Mouse (Mus musculus): Measurements from ENCODE around the gene Dbx1. TPM values are rescaled to one million over a fixed set of nuclear protein-coding genes. Genes with fewer than 3 reads are reported as not detected.

Dbx1 gene
- polyA plus RNA-seq, 1 experiment from 2014 or later, result 1.0 TPM

DNA sequence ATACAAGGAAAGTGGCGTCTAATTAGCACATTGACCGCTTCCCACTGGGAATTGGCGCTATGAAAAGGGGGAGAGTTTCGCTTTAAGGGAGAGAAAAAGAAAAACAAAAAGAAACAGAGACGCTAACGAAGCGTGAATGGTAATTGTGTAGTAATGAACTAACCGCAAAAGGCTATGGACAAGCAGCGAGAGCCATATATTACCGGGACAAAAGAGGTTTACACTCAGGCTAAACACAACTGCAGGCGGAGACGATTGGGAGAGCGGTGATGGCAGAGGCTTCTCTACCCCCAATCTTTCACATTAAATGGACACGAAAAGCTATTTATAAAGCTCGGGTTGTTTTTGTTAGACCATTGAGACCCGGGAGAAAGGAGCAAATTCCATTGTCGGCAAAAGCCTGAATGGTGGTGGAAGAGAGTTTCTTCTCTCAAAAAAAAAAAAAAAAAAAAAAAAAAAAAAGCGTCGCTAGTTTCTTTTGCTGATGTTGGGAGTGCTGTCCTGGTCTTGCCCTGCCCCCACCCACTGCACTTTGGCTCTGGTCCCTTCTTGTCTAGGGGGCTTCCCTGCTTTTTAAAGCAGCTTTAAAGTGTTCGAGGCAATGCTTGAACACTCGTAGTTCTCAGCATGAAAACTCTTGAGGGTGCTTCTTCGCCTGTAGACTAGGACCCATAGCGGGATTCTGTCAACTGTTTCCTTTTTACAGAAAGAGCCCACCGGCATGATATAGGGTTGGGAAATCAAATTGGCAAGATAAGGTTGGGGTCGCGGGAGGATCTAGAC is 2.2 kb downstream of the Dbx1 start:
- ATAC-seq, result no peak
- peaks cover 6% of the 10 kb centered on the region; the same call in 1 of the 2 replicates for H3K4me1 ChIP-seq (ENCODE audit: control insufficient read depth, insufficient read depth, low read depth, low read length)
- peak overlapping the region; percentile 43 for H3K4me2 ChIP-seq (ENCODE audit: low read length)
- under 1% methylated on average over 26 of the region's 26 CpGs for WGBS
- no peaks in the 10 kb centered on the region for H3K9me3 ChIP-seq (ENCODE audit: control insufficient read depth, low read length)
- H3K27me3 ChIP-seq (replicated peaks; ENCODE audit: control insufficient read depth, insufficient read depth, low read length), result peaks cover 68% of the 10 kb centered on the region
- H3K4me3 ChIP-seq (ENCODE audit: low read length), result peak overlapping the region; percentile 14
- no peak overlapping the region for H3K27ac ChIP-seq (ENCODE audit: low read depth, low read length)
- H3K36me3 ChIP-seq (ENCODE audit: control insufficient read depth, insufficient read depth, low read length), result no peaks in the 10 kb centered on the region
- no peak overlapping the region for H3K9ac ChIP-seq (ENCODE audit: low read depth, low read length)

DNA sequence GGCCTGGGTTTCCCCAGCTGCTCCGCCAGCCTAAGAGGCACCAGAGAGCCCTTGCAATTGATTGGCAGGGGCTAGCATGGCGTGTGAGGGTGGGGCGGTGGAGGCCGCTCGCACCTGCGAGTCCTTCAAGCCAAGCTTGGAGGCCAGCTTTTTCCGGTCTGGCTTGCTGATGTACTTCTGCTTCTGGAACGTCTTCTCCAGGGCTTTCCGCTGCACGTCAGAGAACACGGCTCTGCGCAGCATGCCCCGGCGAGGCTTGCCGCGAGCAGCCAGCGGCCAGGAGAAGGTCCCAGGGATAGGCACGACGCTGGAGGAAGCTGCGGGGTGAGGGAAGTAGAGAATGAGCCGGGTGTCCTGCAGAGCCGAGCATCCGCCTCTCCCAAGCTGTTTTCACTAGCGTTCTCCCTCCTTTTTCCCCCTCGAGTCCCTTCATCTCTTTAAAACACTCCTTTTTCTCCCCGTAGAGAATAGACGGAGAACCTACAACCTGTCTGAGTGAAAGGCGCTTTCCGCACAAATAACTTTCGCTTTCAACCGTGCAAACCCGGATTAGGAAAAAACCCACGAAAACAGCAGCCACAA is 3.2 kb downstream of the Dbx1 start:
- ATAC-seq, result 0 out of 2 replicates have a peak, but pooled peaks have one; percentile 14
- H3K4me1 ChIP-seq (ENCODE audit: control insufficient read depth, insufficient read depth, low read depth, low read length), result peaks cover 6% of the 10 kb centered on the region; the same call in 1 of the 2 replicates
- peaks cover 69% of the 10 kb centered on the region for H3K27me3 ChIP-seq (replicated peaks; ENCODE audit: control insufficient read depth, insufficient read depth, low read length)
- H3K4me3 ChIP-seq (ENCODE audit: low read length), result peak overlapping the region; percentile 6
- H3K9me3 ChIP-seq (ENCODE audit: control insufficient read depth, low read length), result no peaks in the 10 kb centered on the region
- no peak overlapping the region for H3K9ac ChIP-seq (ENCODE audit: low read depth, low read length)
- no peak overlapping the region for H3K27ac ChIP-seq (ENCODE audit: low read depth, low read length)
- H3K4me2 ChIP-seq (ENCODE audit: low read length), result peak overlapping the region; percentile 43
- WGBS, result under 1% methylated on average over 33 of the region's 33 CpGs
- H3K36me3 ChIP-seq (ENCODE audit: control insufficient read depth, insufficient read depth, low read length), result no peaks in the 10 kb centered on the region

DNA sequence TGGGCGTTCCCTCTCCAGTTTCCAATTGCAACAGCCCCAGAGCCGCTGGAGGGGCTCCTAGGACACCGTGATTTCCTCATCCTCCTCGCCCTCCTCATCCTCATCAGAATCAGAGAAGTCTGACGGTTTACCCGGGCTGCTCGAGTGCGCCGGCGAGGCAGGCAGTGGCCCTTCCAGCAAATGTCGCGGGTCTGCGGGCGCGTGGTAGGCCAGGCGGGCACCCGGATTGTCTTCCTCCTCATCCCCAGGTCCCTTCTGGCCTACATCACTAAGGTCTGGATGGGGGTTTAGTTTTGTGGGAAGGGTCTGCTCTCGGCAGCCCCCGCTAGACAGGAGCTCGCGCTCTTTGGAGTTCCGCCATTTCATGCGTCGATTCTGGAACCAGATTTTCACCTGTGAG is 4.3 kb downstream of the Dbx1 start:
- H3K27me3 ChIP-seq (replicated peaks; ENCODE audit: control insufficient read depth, insufficient read depth, low read length), result peaks cover 73% of the 10 kb centered on the region
- 9% methylated on average over 24 of the region's 24 CpGs for WGBS
- no peak overlapping the region for H3K4me2 ChIP-seq (ENCODE audit: low read length)
- peaks cover 6% of the 10 kb centered on the region; the same call in 1 of the 2 replicates for H3K4me1 ChIP-seq (ENCODE audit: control insufficient read depth, insufficient read depth, low read depth, low read length)
- no peak overlapping the region for H3K9ac ChIP-seq (ENCODE audit: low read depth, low read length)
- no peaks in the 10 kb centered on the region for H3K36me3 ChIP-seq (ENCODE audit: control insufficient read depth, insufficient read depth, low read length)
- no peak overlapping the region for H3K27ac ChIP-seq (ENCODE audit: low read depth, low read length)
- ATAC-seq, result no peak
- no peak overlapping the region for H3K4me3 ChIP-seq (ENCODE audit: low read length)
- H3K9me3 ChIP-seq (ENCODE audit: control insufficient read depth, low read length), result no peaks in the 10 kb centered on the region

DNA sequence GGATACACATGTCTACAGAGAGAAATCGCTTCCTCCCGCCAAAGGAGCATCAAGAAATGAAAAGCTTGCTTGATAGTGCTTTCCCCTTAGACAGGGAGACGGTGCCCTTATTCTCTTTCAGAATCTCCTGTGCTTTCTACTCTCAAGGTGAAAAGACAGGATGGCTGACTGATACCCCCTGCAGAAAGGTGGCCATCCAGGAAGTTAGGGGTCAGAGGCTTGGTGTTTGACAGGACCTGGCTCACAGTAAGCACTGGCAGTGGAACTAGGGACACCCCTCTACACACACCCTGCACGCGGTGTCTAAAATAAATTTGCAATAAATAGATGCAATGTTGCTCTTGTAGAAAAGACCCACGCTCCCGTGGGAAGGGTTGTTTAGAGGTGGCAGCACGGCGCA is 4.8 kb downstream of the Dbx1 start:
- WGBS, result 13% methylated on average over 9 of the region's 9 CpGs
- H3K9me3 ChIP-seq (ENCODE audit: control insufficient read depth, low read length), result no peaks in the 10 kb centered on the region
- no peak overlapping the region for H3K4me2 ChIP-seq (ENCODE audit: low read length)
- peaks cover 74% of the 10 kb centered on the region for H3K27me3 ChIP-seq (replicated peaks; ENCODE audit: control insufficient read depth, insufficient read depth, low read length)
- H3K9ac ChIP-seq (ENCODE audit: low read depth, low read length), result no peak overlapping the region
- no peak overlapping the region for H3K4me3 ChIP-seq (ENCODE audit: low read length)
- H3K4me1 ChIP-seq (ENCODE audit: control insufficient read depth, insufficient read depth, low read depth, low read length), result peaks cover 6% of the 10 kb centered on the region; the same call in 1 of the 2 replicates
- no peak for ATAC-seq
- no peak overlapping the region for H3K27ac ChIP-seq (ENCODE audit: low read depth, low read length)
- H3K36me3 ChIP-seq (ENCODE audit: control insufficient read depth, insufficient read depth, low read length), result no peaks in the 10 kb centered on the region

DNA sequence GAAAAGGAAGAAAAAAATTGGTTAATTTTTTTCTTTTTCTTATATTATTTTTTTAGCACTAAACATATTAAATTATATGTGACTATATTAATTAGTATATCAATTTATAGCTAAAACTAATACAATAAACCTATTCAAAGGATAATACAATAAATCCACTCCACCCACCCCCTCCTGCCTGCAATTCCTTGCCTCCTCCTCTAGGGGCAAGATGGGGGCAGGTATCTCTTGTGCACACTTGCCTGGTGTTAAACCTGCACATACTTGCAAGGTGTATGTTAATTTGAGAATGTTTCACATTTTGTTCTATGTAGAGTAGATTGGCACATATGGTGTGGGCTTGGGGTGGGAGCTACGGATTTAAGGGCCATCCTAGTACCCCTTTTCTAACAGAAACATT is 16.5 kb downstream of the Dbx1 start:
- WGBS, result 75% methylated on average over 1 of the region's 1 CpGs
- Histone ChIP-seq H3K27me3 (replicated peaks; ENCODE audit: control insufficient read depth, insufficient read depth, low read length) (peaks cover 68% of the 10 kb centered on the region), H3K27ac (ENCODE audit: low read depth, low read length) (no peak overlapping the region), H3K4me1 (ENCODE audit: control insufficient read depth, insufficient read depth, low read depth, low read length) (no peaks in the 10 kb centered on the region), H3K4me3 (ENCODE audit: low read length) (no peak overlapping the region), H3K36me3 (ENCODE audit: control insufficient read depth, insufficient read depth, low read length) (no peaks in the 10 kb centered on the region), H3K4me2 (ENCODE audit: low read length) (no peak overlapping the region), H3K9me3 (ENCODE audit: control insufficient read depth, low read length) (no peaks in the 10 kb centered on the region), H3K9ac (ENCODE audit: low read depth, low read length) (no peak overlapping the region)
- ATAC-seq, result no peak

DNA sequence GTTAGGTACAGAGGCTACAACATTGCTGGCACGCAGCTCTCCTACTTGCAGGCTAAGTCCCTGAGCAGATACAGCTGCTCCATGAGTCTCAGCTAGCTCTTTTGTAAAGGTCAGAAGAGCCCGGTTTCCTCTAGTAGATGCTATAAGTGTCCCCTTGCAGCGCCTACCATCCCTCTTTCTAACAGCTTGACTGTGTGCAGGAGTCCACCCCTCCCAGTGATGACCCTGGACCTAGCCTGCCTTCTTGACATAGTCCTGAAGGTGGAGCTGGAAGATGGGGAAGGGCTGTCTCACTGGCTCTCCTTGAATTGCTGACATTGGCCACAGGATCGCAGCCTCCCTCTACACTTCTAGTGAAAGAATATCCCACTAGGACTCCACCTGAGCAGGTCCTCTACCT is 19.6 kb downstream of the Dbx1 start:
- WGBS, result 84% methylated on average over 4 of the region's 4 CpGs
- H3K36me3 ChIP-seq (ENCODE audit: control insufficient read depth, insufficient read depth, low read length), result no peaks in the 10 kb centered on the region
- no peaks in the 10 kb centered on the region for H3K9me3 ChIP-seq (ENCODE audit: control insufficient read depth, low read length)
- H3K9ac ChIP-seq (ENCODE audit: low read depth, low read length), result no peak overlapping the region
- H3K4me3 ChIP-seq (ENCODE audit: low read length), result no peak overlapping the region
- ATAC-seq, result no peak
- no peaks in the 10 kb centered on the region for H3K4me1 ChIP-seq (ENCODE audit: control insufficient read depth, insufficient read depth, low read depth, low read length)
- H3K4me2 ChIP-seq (ENCODE audit: low read length), result no peak overlapping the region
- H3K27me3 ChIP-seq (replicated peaks; ENCODE audit: control insufficient read depth, insufficient read depth, low read length), result peaks cover 43% of the 10 kb centered on the region
- H3K27ac ChIP-seq (ENCODE audit: low read depth, low read length), result no peak overlapping the region

DNA sequence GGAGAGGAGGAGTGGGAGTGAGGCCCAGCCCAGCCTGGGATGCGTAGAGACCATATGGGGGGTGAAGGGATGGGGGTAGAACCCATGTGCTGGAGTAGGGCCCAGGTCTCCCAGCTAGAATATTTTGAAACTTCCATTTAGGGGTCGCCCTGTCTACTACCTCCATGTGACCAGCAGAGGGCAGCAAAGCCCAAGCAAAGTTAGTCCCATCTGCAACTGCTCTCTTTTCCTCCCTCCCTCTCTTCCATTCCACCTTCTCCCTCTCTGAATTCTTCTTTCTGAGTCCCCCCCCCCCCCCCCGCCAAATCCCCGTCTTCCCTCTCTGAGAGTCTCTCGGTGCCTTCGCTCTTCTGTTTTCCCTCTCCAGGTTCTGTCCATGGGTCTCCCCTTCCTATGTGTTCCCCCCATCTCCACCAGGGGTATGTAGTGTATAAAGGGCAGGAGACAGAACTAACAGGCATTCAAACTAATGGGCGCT is 20.4 kb downstream of the Dbx1 start:
- peak overlapping the region; percentile 43; the same call in 1 of the 2 replicates for H3K4me2 ChIP-seq (ENCODE audit: low read length)
- WGBS, result 9% methylated on average over 6 of the region's 7 CpGs

DNA sequence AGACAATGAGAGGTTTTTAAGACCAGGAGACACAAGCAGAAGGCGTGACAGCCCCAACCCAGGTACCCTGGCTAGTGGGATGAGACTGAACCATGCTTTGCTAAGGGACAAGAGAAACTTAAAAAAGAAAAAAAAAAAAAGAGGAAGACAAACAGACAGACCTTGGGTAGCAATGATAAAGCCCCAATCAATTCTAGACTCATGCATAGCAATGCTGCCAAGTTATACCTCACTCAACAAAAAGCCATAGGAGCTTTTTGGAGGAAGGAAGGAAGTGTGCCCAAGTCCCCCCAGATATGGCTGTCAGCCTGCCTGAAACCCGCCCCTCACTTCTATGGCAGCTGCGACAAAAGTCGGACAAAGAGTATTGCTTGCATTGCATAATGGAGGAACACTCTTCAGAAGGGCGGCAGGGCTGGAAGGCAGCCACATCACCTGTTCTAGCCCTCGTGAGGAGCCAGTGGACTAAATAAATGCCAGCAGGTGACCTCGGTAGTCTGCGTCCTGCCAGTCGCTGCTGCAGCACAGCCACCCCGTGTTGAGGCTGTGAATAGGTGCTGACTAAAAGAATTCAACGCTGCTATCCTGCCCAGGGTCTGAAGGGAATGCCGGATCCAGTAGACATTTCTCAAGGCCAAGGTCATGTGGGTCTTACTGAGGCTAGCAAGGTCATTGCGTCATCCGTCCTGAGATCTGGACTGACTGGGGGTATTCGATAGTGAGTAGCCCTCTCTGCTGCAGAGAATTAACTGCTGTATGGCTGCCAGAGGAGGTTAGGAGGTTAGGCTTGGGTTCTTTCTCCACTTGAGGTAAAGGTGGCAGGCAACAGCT is 31.5 kb downstream of the Dbx1 start:
- no peak overlapping the region for H3K27ac ChIP-seq (ENCODE audit: low read depth, low read length)
- ATAC-seq, result no peak
- H3K9ac ChIP-seq (ENCODE audit: low read depth, low read length), result no peak overlapping the region
- H3K27me3 ChIP-seq (replicated peaks; ENCODE audit: control insufficient read depth, insufficient read depth, low read length), result no peaks in the 10 kb centered on the region
- H3K9me3 ChIP-seq (ENCODE audit: control insufficient read depth, low read length), result no peaks in the 10 kb centered on the region
- peaks cover 5% of the 10 kb centered on the region; the same call in 1 of the 2 replicates for H3K36me3 ChIP-seq (ENCODE audit: control insufficient read depth, insufficient read depth, low read length)
- no peaks in the 10 kb centered on the region for H3K4me1 ChIP-seq (ENCODE audit: control insufficient read depth, insufficient read depth, low read depth, low read length)
- no peak overlapping the region for H3K4me3 ChIP-seq (ENCODE audit: low read length)
- 91% methylated on average over 15 of the region's 15 CpGs for WGBS
- no peak overlapping the region for H3K4me2 ChIP-seq (ENCODE audit: low read length)

More for the DNA sequence above, 20.4 kb downstream of the Dbx1 start:
- H3K9me3 ChIP-seq (ENCODE audit: control insufficient read depth, low read length), result no peaks in the 10 kb centered on the region
- no peaks in the 10 kb centered on the region for H3K4me1 ChIP-seq (ENCODE audit: control insufficient read depth, insufficient read depth, low read depth, low read length)
- ATAC-seq, result peak; percentile 82
- H3K4me3 ChIP-seq (ENCODE audit: low read length), result no peak overlapping the region
- H3K9ac ChIP-seq (ENCODE audit: low read depth, low read length), result no peak overlapping the region
- H3K27me3 ChIP-seq (replicated peaks; ENCODE audit: control insufficient read depth, insufficient read depth, low read length), result peaks cover 39% of the 10 kb centered on the region
- H3K36me3 ChIP-seq (ENCODE audit: control insufficient read depth, insufficient read depth, low read length), result no peaks in the 10 kb centered on the region
- no peak overlapping the region for H3K27ac ChIP-seq (ENCODE audit: low read depth, low read length)

DNA sequence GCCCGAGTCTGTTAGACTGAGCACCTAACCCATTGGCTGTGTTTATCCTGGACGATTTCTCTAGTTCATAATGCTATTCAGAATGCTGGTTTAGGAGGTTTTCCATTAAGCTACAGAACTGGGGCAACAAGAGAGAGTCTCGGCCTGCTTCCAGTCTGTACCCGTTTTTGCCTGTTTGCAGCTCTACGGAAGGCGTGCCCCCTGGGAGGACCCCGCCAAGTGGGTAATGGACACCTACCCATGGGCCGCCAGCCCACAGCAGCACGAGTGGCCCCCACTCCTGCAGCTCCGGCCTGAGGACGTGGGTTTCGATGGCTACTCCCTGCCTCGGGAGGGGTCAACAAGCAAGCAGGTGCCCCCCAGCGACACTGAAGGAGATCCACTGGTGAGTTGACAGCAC is 32.4 kb downstream of the Dbx1 start:
- WGBS, result 93% methylated on average over 14 of the region's 14 CpGs
- H3K4me3 ChIP-seq (ENCODE audit: low read length), result no peak overlapping the region

More for the DNA sequence above, 32.4 kb downstream of the Dbx1 start:
- no peaks in the 10 kb centered on the region for H3K27me3 ChIP-seq (replicated peaks; ENCODE audit: control insufficient read depth, insufficient read depth, low read length)
- ATAC-seq, result no peak
- no peaks in the 10 kb centered on the region for H3K4me1 ChIP-seq (ENCODE audit: control insufficient read depth, insufficient read depth, low read depth, low read length)
- H3K9ac ChIP-seq (ENCODE audit: low read depth, low read length), result no peak overlapping the region
- H3K36me3 ChIP-seq (ENCODE audit: control insufficient read depth, insufficient read depth, low read length), result peaks cover 10% of the 10 kb centered on the region; the same call in 1 of the 2 replicates
- H3K9me3 ChIP-seq (ENCODE audit: control insufficient read depth, low read length), result no peaks in the 10 kb centered on the region
- no peak overlapping the region for H3K4me2 ChIP-seq (ENCODE audit: low read length)
- no peak overlapping the region for H3K27ac ChIP-seq (ENCODE audit: low read depth, low read length)
